Mouse (Mus musculus) stomach, embryonic 14.5 days (tissue): ENCODE data around the gene Tbx4. TPM values are rescaled to one million over a fixed set of nuclear protein-coding genes. Genes with fewer than 3 reads are reported as not detected.

Experiments used
- ATAC-seq: fragments of 200-750 bp; cut with Nextera tagmentation; 2 replicates; pipeline ENCODE4 v1.8.0; 2017; ENCODE audit warnings: low read depth, moderate TSS enrichment; ENCODE audit not compliant: insufficient number of reproducible peaks, insufficient read depth, low FRiP score
- H3K27ac ChIP-seq: fragments of 300-500 bp; sonication (generic); 2 replicates; pipeline ENCODE4 v1.5.1; 2014; ENCODE audit warnings: mild to moderate bottlenecking, low read length, moderate library complexity, mixed read lengths
- H3K27me3 ChIP-seq: fragments of 300-500 bp; sonication (generic); 2 replicates; pipeline ENCODE4 v1.6.1; 2014; ENCODE audit warnings: low read length, control low read depth, mixed read lengths; ENCODE audit not compliant: control insufficient read depth, insufficient read depth
- H3K36me3 ChIP-seq: fragments of 300-500 bp; sonication (generic); 2 replicates; pipeline ENCODE4 v1.6.1; 2014; ENCODE audit warnings: mild to moderate bottlenecking, control low read depth, low read length, moderate library complexity, mixed read lengths; ENCODE audit not compliant: control insufficient read depth, insufficient read depth
- H3K4me1 ChIP-seq: fragments of 300-500 bp; sonication (generic); 2 replicates; pipeline ENCODE4 v1.6.1; 2014; ENCODE audit warnings: low read length, control low read depth, mixed read lengths; ENCODE audit not compliant: control insufficient read depth, insufficient read depth
- H3K4me2 ChIP-seq: fragments of 300-500 bp; sonication (generic); replicated peaks from 2 replicates; pipeline ENCODE4 v1.6.1; 2014; ENCODE audit warnings: low read depth, low read length, control low read depth
- H3K4me3 ChIP-seq: fragments of 300-500 bp; sonication (generic); 2 replicates; pipeline ENCODE4 v1.5.1; 2014; ENCODE audit warnings: low read depth, low read length, control low read depth
- H3K9ac ChIP-seq: fragments of 300-500 bp; sonication (generic); replicated peaks from 2 replicates; pipeline ENCODE4 v1.6.1; 2014; ENCODE audit warnings: low read depth, mild to moderate bottlenecking, control low read depth, low read length, moderate library complexity, mixed read lengths
- H3K9me3 ChIP-seq: fragments of 300-500 bp; sonication (generic); 2 replicates; pipeline ENCODE4 v1.6.1; 2016; ENCODE audit warnings: low read depth, low read length, control low read depth; ENCODE audit not compliant: control insufficient read depth
- WGBS: fragments of 180-500 bp; shearing (Covaris S2); extraction: QIAGEN DNeasy Blood & Tissue Kit; methylation state at CpG from one replicate; pipeline ENCODE4 v1.1.7; 2014; 5-methylcytosine and 5-hydroxymethylcytosine counted together
- polyA plus RNA-seq: library from polyadenylated mRNA; unstranded; fragments of >200 nt; fragmentation: Nextera tagmentation; extraction: Ambion mirVana; gene quantifications from 2 replicates; pipeline ENCODE4 v1.2.1, GENCODE M21; 2014

Gene Tbx4
- polyA plus RNA-seq, 1 experiment from 2014 or later: not detected

DNA sequence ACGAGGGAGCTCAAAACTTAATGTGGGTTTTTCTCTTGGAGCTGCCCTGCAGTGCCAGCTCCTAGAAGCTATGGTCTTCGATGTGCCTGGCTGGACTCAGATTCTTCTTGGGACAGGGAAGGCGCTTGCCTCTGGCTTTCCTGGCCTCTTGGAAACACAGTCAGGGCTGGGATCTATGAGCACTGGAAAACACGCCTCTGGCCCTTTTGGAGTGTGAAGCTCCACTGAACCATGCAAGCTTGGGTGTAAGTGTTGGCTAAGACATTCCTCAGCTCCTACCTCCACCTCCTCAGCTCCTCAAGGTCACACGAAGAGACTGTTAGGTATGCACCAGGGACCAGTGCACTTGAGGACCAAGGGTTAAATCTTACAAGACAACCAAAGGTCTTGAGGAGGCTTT lies 41.3 kb upstream of the Tbx4 start:
- Histone ChIP-seq H3K4me3 (peak overlapping the region; percentile 47; the same call in 1 of the 2 replicates), H3K27me3 (peaks cover 14% of the 10 kb centered on the region), H3K27ac (no peak overlapping the region), H3K9me3 (no peaks in the 10 kb centered on the region), H3K4me2 (peak overlapping the region; percentile 76), H3K36me3 (no peaks in the 10 kb centered on the region), H3K4me1 (peaks cover 11% of the 10 kb centered on the region), H3K9ac (no peak overlapping the region)
- ATAC-seq: no peak
- 33% methylated on average over 5 of the region's 5 CpGs for whole genome bisulfite sequencing

DNA sequence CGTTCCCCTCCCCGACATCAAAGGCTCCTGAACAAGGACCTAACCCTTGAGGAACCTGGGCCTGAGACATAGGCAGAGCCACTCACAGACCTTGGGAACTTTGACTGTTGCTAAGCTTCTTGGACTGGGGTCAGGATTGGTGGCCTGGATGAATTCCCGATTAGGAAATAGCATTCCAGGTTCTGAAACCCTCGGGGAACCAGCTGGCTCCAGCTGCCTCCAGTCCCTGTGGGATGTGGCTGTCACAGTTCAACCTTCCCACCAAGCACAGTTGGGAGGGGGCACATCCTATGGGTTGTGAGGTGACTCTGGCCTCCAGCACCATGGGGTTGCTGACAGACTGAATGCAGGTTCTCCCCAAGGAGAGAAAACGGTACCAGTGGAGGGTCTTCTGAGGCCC lies 40.3 kb upstream of the Tbx4 start:
- Histone ChIP-seq H3K4me1 (peaks cover 7% of the 10 kb centered on the region), H3K4me2 (no peak overlapping the region), H3K27ac (no peak overlapping the region), H3K36me3 (no peaks in the 10 kb centered on the region), H3K4me3 (no peak overlapping the region), H3K9ac (no peak overlapping the region), H3K27me3 (peaks cover 5% of the 10 kb centered on the region), H3K9me3 (no peaks in the 10 kb centered on the region)
- no peak for ATAC-seq
- 38% methylated on average over 5 of the region's 5 CpGs for WGBS

DNA sequence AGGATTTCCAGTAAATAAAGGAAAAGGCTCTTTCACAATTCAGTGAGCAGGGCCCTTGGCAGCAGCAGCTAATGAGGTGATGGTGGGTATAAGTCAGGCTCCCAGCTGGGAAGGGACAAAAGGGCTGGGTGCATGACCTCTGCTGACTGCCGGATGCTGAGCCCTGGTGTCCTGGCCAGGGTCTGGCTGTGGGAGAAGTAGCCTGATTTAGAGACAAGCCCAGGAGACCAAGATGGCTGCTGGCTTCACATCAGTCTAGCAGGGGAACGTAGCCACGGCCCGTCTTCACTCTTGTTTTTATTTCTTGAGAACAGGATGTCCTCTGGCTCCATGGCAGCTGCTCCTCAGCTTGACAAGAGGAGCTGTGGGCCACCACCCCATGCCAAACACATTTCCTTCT lies 39.7 kb upstream of the Tbx4 start:
- WGBS: 74% methylated on average over 4 of the region's 4 CpGs
- Histone ChIP-seq H3K9me3 (no peaks in the 10 kb centered on the region), H3K9ac (no peak overlapping the region), H3K27ac (no peak overlapping the region), H3K4me3 (no peak overlapping the region), H3K4me1 (peaks cover 6% of the 10 kb centered on the region), H3K4me2 (no peak overlapping the region), H3K27me3 (no peaks in the 10 kb centered on the region), H3K36me3 (no peaks in the 10 kb centered on the region)
- ATAC-seq: no peak

DNA sequence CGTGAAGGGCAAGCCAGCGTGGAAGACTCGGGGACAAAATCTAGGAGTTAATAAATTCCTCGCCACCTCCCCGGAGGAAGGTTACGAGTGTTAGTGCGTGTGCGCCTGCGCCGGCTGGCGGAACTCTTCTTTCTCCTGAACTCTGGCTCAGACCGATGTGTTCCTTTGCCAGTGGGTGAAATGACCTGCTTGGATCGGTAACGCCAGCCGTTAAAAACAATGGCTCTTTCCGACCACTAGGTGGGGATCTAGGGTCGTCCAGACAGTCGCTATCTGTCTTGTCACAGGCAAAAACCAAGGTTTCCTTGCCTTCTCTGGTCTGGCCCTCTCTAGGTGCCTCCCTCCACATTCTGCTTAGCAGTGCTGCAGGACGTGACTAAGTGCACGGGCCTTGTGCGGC lies 37.2 kb upstream of the Tbx4 start:
- Histone ChIP-seq H3K4me1 (no peaks in the 10 kb centered on the region), H3K27ac (no peak overlapping the region), H3K36me3 (no peaks in the 10 kb centered on the region), H3K4me3 (peak overlapping the region; percentile 12; the same call in 1 of the 2 replicates), H3K4me2 (peak overlapping the region; percentile 47), H3K9me3 (no peaks in the 10 kb centered on the region), H3K27me3 (no peaks in the 10 kb centered on the region), H3K9ac (no peak overlapping the region)
- WGBS: 3% methylated on average over 21 of the region's 21 CpGs
- ATAC-seq: peak; percentile 60; the same call in 1 of the 2 replicates

DNA sequence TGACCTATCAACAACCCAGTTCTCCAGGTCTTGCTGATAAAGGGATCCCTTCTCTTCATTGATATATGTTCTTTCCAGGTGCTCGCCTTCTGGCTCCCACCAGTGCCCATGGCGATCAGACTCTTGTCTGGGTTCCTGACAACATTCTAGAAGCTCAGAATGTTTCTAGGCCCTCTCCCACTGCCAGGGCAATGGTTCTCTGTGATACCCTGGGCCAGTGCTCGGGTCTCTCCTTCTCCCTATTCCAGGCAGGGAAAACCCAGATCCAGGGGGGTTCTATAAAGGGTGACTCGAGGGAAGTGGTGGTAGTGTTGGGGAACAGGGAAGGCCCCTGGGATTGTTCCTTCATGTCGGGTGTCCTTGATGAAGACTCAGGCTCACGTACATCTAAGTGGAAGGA lies 36.0 kb upstream of the Tbx4 start, which contains the start of gene Gm11444:
Gene Gm11444, minus strand, starts transcription at position 101 of the 400 bp plus-strand sequence.
- 87% methylated on average over 6 of the region's 6 CpGs for WGBS
- no peaks in the 10 kb centered on the region for H3K4me1 ChIP-seq
- H3K9ac ChIP-seq: no peak within 1 kb of the TSS
- no peak within 1 kb of the TSS for H3K4me3 ChIP-seq
- H3K27ac ChIP-seq: no peak within 1 kb of the TSS
- H3K36me3 ChIP-seq: no peaks in the 10 kb centered on the region
- no peaks in the 10 kb centered on the region for H3K27me3 ChIP-seq
- no peaks in the 10 kb centered on the region for H3K9me3 ChIP-seq
- no peak within 1 kb of the TSS for H3K4me2 ChIP-seq
- ATAC-seq: no peak

DNA sequence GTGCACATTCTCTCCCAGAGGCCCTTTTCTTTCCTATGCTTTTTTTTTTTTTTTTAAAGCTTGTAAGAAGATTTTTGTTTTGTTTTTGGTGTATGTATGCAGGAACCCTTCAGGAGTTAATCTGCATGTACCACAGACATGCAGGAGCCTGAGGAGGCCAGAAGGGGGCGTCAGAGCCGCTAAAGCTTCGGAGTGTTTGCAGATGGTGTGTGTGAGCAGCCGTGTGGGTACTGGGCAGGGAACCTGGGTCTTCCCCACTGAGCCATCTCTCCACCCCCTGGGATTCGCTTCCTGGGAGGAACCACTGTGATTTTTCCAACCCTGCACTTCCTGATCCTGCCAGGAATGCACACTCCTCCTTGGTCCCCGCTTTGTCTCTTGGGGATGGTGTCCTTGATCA lies 35.5 kb upstream of the Tbx4 start:
- ATAC-seq: no peak

DNA sequence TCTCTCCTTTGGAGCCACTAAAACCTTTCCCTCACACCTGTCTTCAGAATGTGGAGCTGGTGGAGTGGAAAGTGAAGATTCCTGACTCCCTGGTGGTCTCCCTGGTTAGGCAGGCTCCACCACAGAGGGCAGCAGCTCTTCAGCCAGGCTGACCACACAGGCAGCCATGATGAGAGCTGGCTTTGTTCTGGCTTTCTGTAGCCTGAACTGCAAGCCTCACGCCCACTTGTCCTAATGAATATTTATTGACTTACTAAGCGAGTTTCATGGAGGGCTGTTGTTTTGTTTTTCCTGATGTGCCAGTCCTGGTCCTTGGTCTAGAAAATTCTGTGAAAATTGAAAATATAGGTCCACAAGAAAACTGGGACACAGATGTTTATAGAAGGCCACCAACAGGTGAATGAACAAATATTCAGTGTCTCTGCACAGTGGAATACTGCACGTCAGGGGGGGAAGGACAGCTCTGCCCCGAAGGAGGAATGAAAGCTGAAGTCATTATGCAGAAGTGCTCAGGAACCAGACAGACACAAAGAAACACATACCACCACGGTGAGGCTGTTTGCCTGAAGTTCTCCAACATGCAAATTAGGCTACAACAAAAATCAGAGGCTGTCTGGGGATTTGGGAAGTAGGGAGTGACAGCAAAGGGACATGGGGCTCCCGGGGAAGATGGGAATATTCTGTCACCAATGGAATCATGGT lies 28.1 kb upstream of the Tbx4 start:
- Histone ChIP-seq H3K4me2 (no peak overlapping the region), H3K4me1 (no peaks in the 10 kb centered on the region), H3K36me3 (no peaks in the 10 kb centered on the region), H3K27me3 (no peaks in the 10 kb centered on the region), H3K9ac (no peak overlapping the region), H3K27ac (no peak overlapping the region), H3K9me3 (no peaks in the 10 kb centered on the region), H3K4me3 (no peak overlapping the region)
- 37% methylated on average over 6 of the region's 6 CpGs for WGBS
- no peak for ATAC-seq

More for the DNA sequence above, 35.5 kb upstream of the Tbx4 start:
- Histone ChIP-seq H3K4me1 (no peaks in the 10 kb centered on the region), H3K27me3 (no peaks in the 10 kb centered on the region), H3K4me2 (no peak overlapping the region), H3K27ac (no peak overlapping the region), H3K4me3 (no peak overlapping the region), H3K36me3 (no peaks in the 10 kb centered on the region), H3K9me3 (no peaks in the 10 kb centered on the region), H3K9ac (no peak overlapping the region)
- WGBS: 37% methylated on average over 6 of the region's 6 CpGs

DNA sequence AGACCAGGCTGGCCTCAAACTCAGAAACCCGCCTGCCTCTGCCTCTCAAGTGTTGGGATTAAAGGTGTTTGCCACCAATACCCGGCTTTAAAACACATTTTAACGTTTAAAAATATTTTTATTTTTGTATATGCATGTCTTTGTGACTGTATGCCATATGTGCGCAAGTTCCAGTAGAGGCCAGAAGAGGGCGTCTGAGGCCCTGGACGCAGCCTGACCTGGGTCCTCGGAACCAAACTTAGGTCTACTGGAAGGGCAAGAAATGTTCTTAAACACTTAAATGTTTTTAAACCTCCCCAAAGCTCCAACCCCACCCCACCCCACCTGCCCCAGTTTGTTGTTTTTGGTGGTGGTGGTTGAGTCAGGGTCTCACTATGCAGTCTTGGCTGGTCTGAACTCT lies 21.9 kb upstream of the Tbx4 start:
- Histone ChIP-seq H3K4me2 (no peak overlapping the region), H3K4me3 (no peak overlapping the region), H3K27ac (no peak overlapping the region), H3K27me3 (no peaks in the 10 kb centered on the region), H3K9ac (no peak overlapping the region), H3K9me3 (no peaks in the 10 kb centered on the region), H3K4me1 (no peaks in the 10 kb centered on the region), H3K36me3 (no peaks in the 10 kb centered on the region)
- 34% methylated on average over 7 of the region's 7 CpGs for WGBS
- ATAC-seq: no peak
